Comparison of ENCODE assay signal across 8 mouse cellular contexts in genomic region chr6:47318705-47319104, GRCm38 (mm10).
DNase-seq lines count a peak whose midpoint lies in the region; ATAC-seq and TF ChIP-seq lines count a peak whose summit lies in the region.

No protein-coding gene starts in this region.

- peak overlapping the region; percentile 9; the same call in 1 of the 2 replicates for H3K4me3 ChIP-seq in heart, postnatal 0 days (ENCODE audit: low read depth, low read length)
- H3K4me3 ChIP-seq in stomach, embryonic 16.5 days (replicated peaks; ENCODE audit: low read length), result peak overlapping the region; percentile 7

- TF ChIP-seq CTCF in heart, postnatal 0 days (IDR thresholded peaks at IDR 0.05; ENCODE audit: low read depth), result no peak

- no peaks in the 10 kb centered on the region for H3K27me3 ChIP-seq in heart, postnatal 0 days (ENCODE audit: control insufficient read depth, insufficient read depth, low read length)
- H3K27me3 ChIP-seq in stomach, embryonic 16.5 days (ENCODE audit: control insufficient read depth, insufficient read depth, low read length), result no peaks in the 10 kb centered on the region

- WGBS in heart, postnatal 0 days, result 18% methylated on average over 6 of the region's 6 CpGs
- 10% methylated on average over 6 of the region's 6 CpGs for WGBS in stomach, embryonic 16.5 days

- H3K27ac ChIP-seq in heart, postnatal 0 days (ENCODE audit: low read depth), result peak overlapping the region; percentile 69
- H3K27ac ChIP-seq in stomach, embryonic 16.5 days (ENCODE audit: low read length), result peak overlapping the region; percentile 29; the same call in 1 of the 2 replicates

- H3K9ac ChIP-seq in heart, postnatal 0 days (replicated peaks; ENCODE audit: low read depth, low read length), result no peak overlapping the region
- 0 out of 2 replicates have a peak overlapping the region, but pooled peaks have one; percentile 23 for H3K9ac ChIP-seq in stomach, embryonic 16.5 days (ENCODE audit: low read length)

- ATAC-seq in cerebellum, adult (ENCODE audit: insufficient number of reproducible peaks, low FRiP score, low TSS enrichment), result no peak
- ATAC-seq in heart, postnatal 0 days (ENCODE audit: insufficient read depth, low read depth), result peak; percentile 66
- ATAC-seq in stomach, embryonic 16.5 days (ENCODE audit: insufficient read depth, low FRiP score), result no peak

- DNase-seq in cerebellum, adult 18-20 months, result peak; percentile 26 to 31
- peak; percentile 66 for DNase-seq in embryo, embryonic 10.5 days (ENCODE audit: low spot score)
- no peak for DNase-seq in heart, postnatal 0 days (ENCODE audit: low spot score)
- peak; percentile 76 for DNase-seq in layer of hippocampus, adult 9-11 months
- DNase-seq in lung, postnatal 4 days, result peak; percentile 55 to 75
- no peak for DNase-seq in spleen, postnatal 4 days (ENCODE audit: low spot score in 2 of 2)

- no peaks in the 10 kb centered on the region for H3K4me1 ChIP-seq in heart, postnatal 0 days (ENCODE audit: control insufficient read depth, insufficient read depth)
- H3K4me1 ChIP-seq in stomach, embryonic 16.5 days (ENCODE audit: control insufficient read depth, insufficient read depth, low read length), result peaks cover 6% of the 10 kb centered on the region; the same call in 1 of the 2 replicates

- no peak for TF ChIP-seq EP300 in heart, postnatal 0 days (IDR thresholded peaks at IDR 0.05; ENCODE audit: low read depth)

- no peaks in the 10 kb centered on the region for H3K36me3 ChIP-seq in heart, postnatal 0 days (replicated peaks; ENCODE audit: control insufficient read depth, insufficient read depth, low read length)
- H3K36me3 ChIP-seq in stomach, embryonic 16.5 days (ENCODE audit: control insufficient read depth, insufficient read depth, low read length), result no peaks in the 10 kb centered on the region

- H3K9me3 ChIP-seq in heart, postnatal 0 days (replicated peaks; ENCODE audit: control insufficient read depth, low read length), result no peaks in the 10 kb centered on the region
- H3K9me3 ChIP-seq in stomach, embryonic 16.5 days (replicated peaks; ENCODE audit: control insufficient read depth, low read length), result no peaks in the 10 kb centered on the region

- peak overlapping the region; percentile 45 for H3K4me2 ChIP-seq in heart, postnatal 0 days (ENCODE audit: low read depth, low read length)
- peak overlapping the region; percentile 48; the same call in 1 of the 2 replicates for H3K4me2 ChIP-seq in stomach, embryonic 16.5 days (ENCODE audit: low read depth, low read length)

Comparison
In these comparisons a context has a peak if more than half of its experiments do, and no peak if none do; other contexts are left out.
1. DNase-seq: peak in cerebellum, adult 18-20 months (2 of 2), embryo, embryonic 10.5 days (single experiment), layer of hippocampus, adult 9-11 months (single experiment) and lung, postnatal 4 days (2 of 2); none in heart, postnatal 0 days (single experiment) and spleen, postnatal 4 days (0 of 2).